Mouse (Mus musculus): ENCODE measurements around the gene Sdhb. TPM values are rescaled to one million over a fixed set of nuclear protein-coding genes. Genes with fewer than 3 reads are reported as not detected.

Gene Sdhb
- polyA plus RNA-seq (2014; fragmentation: Nextera tagmentation; extraction: Ambion mirVana): 428 and 430 TPM in 2 replicates

- H3K4me1 ChIP-seq (ENCODE audit: control insufficient read depth, insufficient read depth, low read length): no peaks in the 10 kb centered on the region; the same call in 1 of the 2 replicates
- no peak within 1 kb of the TSS for H3K27ac ChIP-seq (replicated peaks; ENCODE audit: low read depth, low read length)
- WGBS: 4% methylated on average over 37 of the region's 37 CpGs
- peak within 1 kb of the TSS; percentile 72 for H3K4me2 ChIP-seq (ENCODE audit: low read depth, low read length)
- no peaks in the 10 kb centered on the region for H3K36me3 ChIP-seq (replicated peaks; ENCODE audit: control insufficient read depth, insufficient read depth, low read depth, low read length)
- peak within 1 kb of the TSS; percentile 84 for H3K9ac ChIP-seq (replicated peaks; ENCODE audit: low read length)
- peak within 1 kb of the TSS; percentile 62 for H3K4me3 ChIP-seq (ENCODE audit: low read depth, low read length)
- DNase-seq (ENCODE audit: low spot score) (peak; percentile 99), ATAC-seq (replicated peaks; ENCODE audit: insufficient number of reproducible peaks, low FRiP score, low TSS enrichment, low read depth) (peak; percentile 95)
- no peaks in the 10 kb centered on the region for H3K9me3 ChIP-seq (replicated peaks; ENCODE audit: control insufficient read depth, low read length)
- no peaks in the 10 kb centered on the region for H3K27me3 ChIP-seq (ENCODE audit: control insufficient read depth, insufficient read depth, low read length)
These were observed at the start of gene Sdhb for GRCm38 (mm10) chr4:140960781-140961466. Gene Sdhb, plus strand, starts transcription at chr4:140961203.

GRCm38 (mm10) chr4:140911416-140911815, 49.6 kb upstream of the Sdhb start:
- WGBS: 92% methylated on average over 9 of the region's 9 CpGs
- H3K4me3 ChIP-seq (ENCODE audit: low read depth, low read length): no peak overlapping the region
- no peak overlapping the region for H3K9ac ChIP-seq (replicated peaks; ENCODE audit: low read length)
- no peak for ATAC-seq (replicated peaks; ENCODE audit: insufficient number of reproducible peaks, low FRiP score, low TSS enrichment, low read depth)
- no peaks in the 10 kb centered on the region for H3K9me3 ChIP-seq (replicated peaks; ENCODE audit: control insufficient read depth, low read length)
- no peak overlapping the region for H3K4me2 ChIP-seq (ENCODE audit: low read depth, low read length)
- H3K27ac ChIP-seq (replicated peaks; ENCODE audit: low read depth, low read length): no peak overlapping the region
- no peaks in the 10 kb centered on the region for H3K4me1 ChIP-seq (ENCODE audit: control insufficient read depth, insufficient read depth, low read length)
- no peaks in the 10 kb centered on the region; the same call in 1 of the 2 replicates for H3K36me3 ChIP-seq (replicated peaks; ENCODE audit: control insufficient read depth, insufficient read depth, low read depth, low read length)
- no peak for DNase-seq (ENCODE audit: low spot score)
- H3K27me3 ChIP-seq (ENCODE audit: control insufficient read depth, insufficient read depth, low read length): 0 out of 2 replicates have a peak, but pooled peaks cover 8% of the 10 kb centered on the region

GRCm38 (mm10) chr4:140912271-140912833, 48.7 kb upstream of the Sdhb start:
- DNase-seq (ENCODE audit: low spot score): no peak

GRCm38 (mm10) chr4:140913565-140913964, 47.4 kb upstream of the Sdhb start:
- Histone ChIP-seq H3K36me3 (replicated peaks; ENCODE audit: control insufficient read depth, insufficient read depth, low read depth, low read length) (no peaks in the 10 kb centered on the region; the same call in 1 of the 2 replicates), H3K27me3 (ENCODE audit: control insufficient read depth, insufficient read depth, low read length) (no peaks in the 10 kb centered on the region), H3K9me3 (replicated peaks; ENCODE audit: control insufficient read depth, low read length) (no peaks in the 10 kb centered on the region), H3K4me2 (ENCODE audit: low read depth, low read length) (no peak overlapping the region), H3K4me3 (ENCODE audit: low read depth, low read length) (no peak overlapping the region), H3K27ac (replicated peaks; ENCODE audit: low read depth, low read length) (no peak overlapping the region), H3K4me1 (ENCODE audit: control insufficient read depth, insufficient read depth, low read length) (no peaks in the 10 kb centered on the region), H3K9ac (replicated peaks; ENCODE audit: low read length) (no peak overlapping the region)
- DNase-seq (ENCODE audit: low spot score) (no peak), ATAC-seq (replicated peaks; ENCODE audit: insufficient number of reproducible peaks, low FRiP score, low TSS enrichment, low read depth) (no peak)
- WGBS: 95% methylated on average over 9 of the region's 9 CpGs

More at GRCm38 (mm10) chr4:140912271-140912833, 48.7 kb upstream of the Sdhb start:
- H3K27ac ChIP-seq (replicated peaks; ENCODE audit: low read depth, low read length): no peak overlapping the region
- H3K4me1 ChIP-seq (ENCODE audit: control insufficient read depth, insufficient read depth, low read length): no peaks in the 10 kb centered on the region
- 0 out of 2 replicates have a peak, but pooled peaks cover 5% of the 10 kb centered on the region for H3K27me3 ChIP-seq (ENCODE audit: control insufficient read depth, insufficient read depth, low read length)
- ATAC-seq (replicated peaks; ENCODE audit: insufficient number of reproducible peaks, low FRiP score, low TSS enrichment, low read depth): no peak
- no peak overlapping the region for H3K4me2 ChIP-seq (ENCODE audit: low read depth, low read length)
- no peak overlapping the region for H3K4me3 ChIP-seq (ENCODE audit: low read depth, low read length)
- no peaks in the 10 kb centered on the region; the same call in 1 of the 2 replicates for H3K36me3 ChIP-seq (replicated peaks; ENCODE audit: control insufficient read depth, insufficient read depth, low read depth, low read length)
- no peaks in the 10 kb centered on the region for H3K9me3 ChIP-seq (replicated peaks; ENCODE audit: control insufficient read depth, low read length)
- H3K9ac ChIP-seq (replicated peaks; ENCODE audit: low read length): no peak overlapping the region
- 86% methylated on average over 10 of the region's 10 CpGs for WGBS

- H3K36me3 ChIP-seq (replicated peaks; ENCODE audit: control insufficient read depth, insufficient read depth, low read depth, low read length): no peaks in the 10 kb centered on the region; the same call in 1 of the 2 replicates
- no peaks in the 10 kb centered on the region for H3K9me3 ChIP-seq (replicated peaks; ENCODE audit: control insufficient read depth, low read length)
- H3K4me2 ChIP-seq (ENCODE audit: low read depth, low read length): no peak overlapping the region
- H3K4me3 ChIP-seq (ENCODE audit: low read depth, low read length): no peak overlapping the region
- no peak overlapping the region for H3K27ac ChIP-seq (replicated peaks; ENCODE audit: low read depth, low read length)
- ATAC-seq (replicated peaks; ENCODE audit: insufficient number of reproducible peaks, low FRiP score, low TSS enrichment, low read depth): 0 out of 2 replicates have a peak, but pooled peaks have one; percentile 40
- H3K9ac ChIP-seq (replicated peaks; ENCODE audit: low read length): no peak overlapping the region; the same call in 1 of the 2 replicates
- DNase-seq (ENCODE audit: low spot score): peak; percentile 20
- H3K4me1 ChIP-seq (ENCODE audit: control insufficient read depth, insufficient read depth, low read length): no peaks in the 10 kb centered on the region
- 26% methylated on average over 6 of the region's 6 CpGs for WGBS
- H3K27me3 ChIP-seq (ENCODE audit: control insufficient read depth, insufficient read depth, low read length): no peaks in the 10 kb centered on the region
These were observed 46.3 kb upstream of the Sdhb start for GRCm38 (mm10) chr4:140914731-140915131.

GRCm38 (mm10) chr4:140915235-140915634, 45.8 kb upstream of the Sdhb start:
- Histone ChIP-seq H3K27ac (replicated peaks; ENCODE audit: low read depth, low read length) (no peak overlapping the region), H3K36me3 (replicated peaks; ENCODE audit: control insufficient read depth, insufficient read depth, low read depth, low read length) (no peaks in the 10 kb centered on the region; the same call in 1 of the 2 replicates), H3K9ac (replicated peaks; ENCODE audit: low read length) (no peak overlapping the region), H3K4me1 (ENCODE audit: control insufficient read depth, insufficient read depth, low read length) (no peaks in the 10 kb centered on the region), H3K4me3 (ENCODE audit: low read depth, low read length) (no peak overlapping the region), H3K9me3 (replicated peaks; ENCODE audit: control insufficient read depth, low read length) (no peaks in the 10 kb centered on the region), H3K4me2 (ENCODE audit: low read depth, low read length) (no peak overlapping the region), H3K27me3 (ENCODE audit: control insufficient read depth, insufficient read depth, low read length) (no peaks in the 10 kb centered on the region; the same call in 1 of the 2 replicates)
- no peak for DNase-seq (ENCODE audit: low spot score)
- 61% methylated on average over 3 of the region's 3 CpGs for WGBS
- no peak for ATAC-seq (replicated peaks; ENCODE audit: insufficient number of reproducible peaks, low FRiP score, low TSS enrichment, low read depth)

- Histone ChIP-seq H3K9ac (replicated peaks; ENCODE audit: low read length) (no peak overlapping the region), H3K27ac (replicated peaks; ENCODE audit: low read depth, low read length) (no peak overlapping the region), H3K36me3 (replicated peaks; ENCODE audit: control insufficient read depth, insufficient read depth, low read depth, low read length) (no peaks in the 10 kb centered on the region), H3K27me3 (ENCODE audit: control insufficient read depth, insufficient read depth, low read length) (no peaks in the 10 kb centered on the region; the same call in 1 of the 2 replicates), H3K4me1 (ENCODE audit: control insufficient read depth, insufficient read depth, low read length) (no peaks in the 10 kb centered on the region), H3K4me2 (ENCODE audit: low read depth, low read length) (no peak overlapping the region), H3K4me3 (ENCODE audit: low read depth, low read length) (no peak overlapping the region), H3K9me3 (replicated peaks; ENCODE audit: control insufficient read depth, low read length) (no peaks in the 10 kb centered on the region)
- ATAC-seq (replicated peaks; ENCODE audit: insufficient number of reproducible peaks, low FRiP score, low TSS enrichment, low read depth) (no peak), DNase-seq (ENCODE audit: low spot score) (no peak)
- 85% methylated on average over 5 of the region's 5 CpGs for WGBS
These were observed 44.7 kb upstream of the Sdhb start for GRCm38 (mm10) chr4:140916296-140916695.

- 90% methylated on average over 9 of the region's 9 CpGs for WGBS
- Histone ChIP-seq H3K27me3 (ENCODE audit: control insufficient read depth, insufficient read depth, low read length) (no peaks in the 10 kb centered on the region; the same call in 1 of the 2 replicates), H3K4me1 (ENCODE audit: control insufficient read depth, insufficient read depth, low read length) (no peaks in the 10 kb centered on the region), H3K36me3 (replicated peaks; ENCODE audit: control insufficient read depth, insufficient read depth, low read depth, low read length) (no peaks in the 10 kb centered on the region), H3K9ac (replicated peaks; ENCODE audit: low read length) (no peak overlapping the region), H3K9me3 (replicated peaks; ENCODE audit: control insufficient read depth, low read length) (no peaks in the 10 kb centered on the region), H3K4me3 (ENCODE audit: low read depth, low read length) (no peak overlapping the region), H3K4me2 (ENCODE audit: low read depth, low read length) (no peak overlapping the region), H3K27ac (replicated peaks; ENCODE audit: low read depth, low read length) (no peak overlapping the region)
- DNase-seq (ENCODE audit: low spot score) (no peak), ATAC-seq (replicated peaks; ENCODE audit: insufficient number of reproducible peaks, low FRiP score, low TSS enrichment, low read depth) (no peak)
These were observed 43.6 kb upstream of the Sdhb start for GRCm38 (mm10) chr4:140917451-140917850.

All from embryonic facial prominence, embryonic 11.5 days (tissue).